Mouse (Mus musculus): ENCODE measurements around the gene Brd4.
"Not testable (repeated sequence)": the region's sequence is repeated elsewhere in the genome, so short reads cannot be mapped to it uniquely, and the experiment has no call there.

Brd4 gene

GRCm38 (mm10) chr17:32235534-32236191 is 48.9 kb downstream of the Brd4 start:
- no peak for DNase-seq (ENCODE audit: extremely low read depth, insufficient read length, low spot score)

- DNase-seq (ENCODE audit: extremely low read depth, insufficient read length, low spot score), result no peak
Observed at GRCm38 (mm10) chr17:32233174-32233573, 51.3 kb downstream of the Brd4 start.

- DNase-seq (ENCODE audit: extremely low read depth, insufficient read length, low spot score), result no peak
Observed at GRCm38 (mm10) chr17:32229256-32229655, 55.3 kb downstream of the Brd4 start.

- no peak for DNase-seq (ENCODE audit: extremely low read depth, insufficient read length, low spot score)
Observed at GRCm38 (mm10) chr17:32220873-32221272, 63.6 kb downstream of the Brd4 start.

GRCm38 (mm10) chr17:32215587-32215986 is 68.9 kb downstream of the Brd4 start:
- not testable (repeated sequence) for DNase-seq (ENCODE audit: extremely low read depth, insufficient read length, low spot score)

- not testable (repeated sequence) for DNase-seq (ENCODE audit: extremely low read depth, insufficient read length, low spot score)
Observed at GRCm38 (mm10) chr17:32211554-32211953, 73.0 kb downstream of the Brd4 start.

- no peak for DNase-seq (ENCODE audit: extremely low read depth, insufficient read length, low spot score)
Observed at GRCm38 (mm10) chr17:32209752-32210151, 74.8 kb downstream of the Brd4 start.

- no peak for DNase-seq (ENCODE audit: extremely low read depth, insufficient read length, low spot score)
Observed at GRCm38 (mm10) chr17:32209144-32209543, 75.4 kb downstream of the Brd4 start.

GRCm38 (mm10) chr17:32207586-32208245 is 76.8 kb downstream of the Brd4 start:
- no peak for DNase-seq (ENCODE audit: extremely low read depth, insufficient read length, low spot score)

- no peak for DNase-seq (ENCODE audit: extremely low read depth, insufficient read length, low spot score)
Observed at GRCm38 (mm10) chr17:32205345-32205744, 79.2 kb downstream of the Brd4 start.

GRCm38 (mm10) chr17:32202972-32203371 is 81.5 kb downstream of the Brd4 start:
- DNase-seq (ENCODE audit: extremely low read depth, insufficient read length, low spot score), result no peak

GRCm38 (mm10) chr17:32201086-32201485 is 83.4 kb downstream of the Brd4 start:
- no peak for DNase-seq (ENCODE audit: extremely low read depth, insufficient read length, low spot score)

GRCm38 (mm10) chr17:32199796-32200195 is 84.7 kb downstream of the Brd4 start:
- no peak for DNase-seq (ENCODE audit: extremely low read depth, insufficient read length, low spot score)

GRCm38 (mm10) chr17:32197156-32197555 is 87.4 kb downstream of the Brd4 start:
- no peak for DNase-seq (ENCODE audit: extremely low read depth, insufficient read length, low spot score)

GRCm38 (mm10) chr17:32195725-32196124 is 88.8 kb downstream of the Brd4 start:
- no peak for DNase-seq (ENCODE audit: extremely low read depth, insufficient read length, low spot score)

- DNase-seq (ENCODE audit: extremely low read depth, insufficient read length, low spot score), result no peak
Observed at GRCm38 (mm10) chr17:32193010-32193409, 91.5 kb downstream of the Brd4 start.

GRCm38 (mm10) chr17:32189850-32190249 is 94.7 kb downstream of the Brd4 start:
- DNase-seq (ENCODE audit: extremely low read depth, insufficient read length, low spot score), result no peak

GRCm38 (mm10) chr17:32188863-32189636 is 95.5 kb downstream of the Brd4 start, which contains the start of gene Ephx3:
Gene Ephx3 (minus strand): TSS chr17:32189549.
- DNase-seq (ENCODE audit: extremely low read depth, insufficient read length, low spot score), result no peak

- no peak for DNase-seq (ENCODE audit: extremely low read depth, insufficient read length, low spot score)
Observed at GRCm38 (mm10) chr17:32183017-32183416, 101.5 kb downstream of the Brd4 start.

- DNase-seq (ENCODE audit: extremely low read depth, insufficient read length, low spot score), result peak; percentile 30
Observed at GRCm38 (mm10) chr17:32179621-32180491, 104.7 kb downstream of the Brd4 start.

GRCm38 (mm10) chr17:32176919-32177318 is 107.6 kb downstream of the Brd4 start:
- DNase-seq (ENCODE audit: extremely low read depth, insufficient read length, low spot score), result no peak
